Mouse (Mus musculus) ES-Bruce4 (cell line): ENCODE data around the gene Ccm2l.

Experiments used
- CTCF ChIP-seq: IDR thresholded peaks from one replicate; pipeline ENCODE4 v1.8.1; 2011; ENCODE audit warnings: low read depth, low read length
- EP300 ChIP-seq: IDR thresholded peaks from 2 replicates; pipeline ENCODE4 v1.6.1; 2011; ENCODE audit warnings: low read depth, low read length; ENCODE audit not compliant: insufficient read depth
- POLR2A ChIP-seq: IDR thresholded peaks from one replicate; pipeline ENCODE4 v1.8.1; 2011; ENCODE audit warnings: low read length; ENCODE audit not compliant: insufficient read depth

GRCm38 (mm10) chr2:153043886-153044285 lies 21.9 kb upstream of the Ccm2l start:
- TF ChIP-seq CTCF (no peak), POLR2A (no peak), EP300 (no peak)
